Mouse (Mus musculus): Measurements from ENCODE around the gene Zmynd19. TPM values are rescaled to one million over a fixed set of nuclear protein-coding genes. Genes with fewer than 3 reads are reported as not detected.

Gene Zmynd19
- polyA plus RNA-seq, 1 experiment = 7.6 TPM

DNA sequence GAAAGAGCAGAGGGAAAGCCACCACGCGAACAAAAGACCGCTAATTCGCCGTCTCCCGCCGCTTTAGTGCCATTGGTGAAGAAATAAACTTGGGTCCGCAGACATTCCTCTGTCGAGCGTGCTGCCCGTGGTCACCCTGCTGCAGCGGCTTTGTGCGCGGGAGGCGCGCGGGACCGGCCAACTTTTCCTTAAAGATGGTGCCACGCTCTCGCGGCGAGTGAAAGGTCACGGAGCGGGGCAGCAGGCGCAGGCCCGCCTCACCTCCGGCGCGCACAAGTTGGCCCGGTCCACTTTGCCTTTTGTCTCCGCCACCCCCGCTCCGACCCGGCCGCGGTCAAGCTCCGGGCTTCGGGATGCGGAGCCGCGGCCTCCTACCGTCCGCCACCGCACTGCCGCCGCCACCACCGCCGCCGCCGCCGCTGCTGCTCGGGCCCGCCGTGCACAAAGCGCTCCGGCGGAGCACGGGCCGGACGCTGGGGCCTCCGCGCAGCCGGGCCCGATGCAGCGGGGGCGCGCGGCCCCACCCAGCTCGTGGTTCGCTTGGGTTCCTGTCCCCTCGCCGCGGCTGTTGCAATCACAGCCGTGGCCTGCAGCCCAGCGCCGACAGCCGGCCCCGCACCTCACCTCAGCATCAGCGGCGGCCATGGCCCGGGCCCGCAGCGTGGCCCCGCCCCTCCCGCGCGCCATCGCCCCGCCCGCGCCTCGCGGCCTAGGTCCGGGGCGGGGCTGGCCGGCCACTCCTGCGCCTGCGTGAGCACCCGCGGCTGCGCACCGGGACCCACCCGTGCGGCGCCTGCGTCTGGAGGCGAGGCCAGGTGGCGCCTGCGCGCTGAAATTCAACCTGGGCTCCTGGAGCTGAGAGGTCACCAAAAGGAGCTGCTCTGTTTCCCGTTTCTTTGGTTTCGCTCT is 30.4 kb upstream of the Zmynd19 start, which contains the start of gene Ehmt1:
TSS of gene Ehmt1 (minus strand) at position 685 of the 909 bp plus-strand sequence.
- no peak for TF ChIP-seq CTCF (IDR thresholded peaks at IDR 0.05; ENCODE audit: low read depth, low read length)
- TF ChIP-seq POLR2A (IDR thresholded peaks at IDR 0.05; ENCODE audit: borderline replicate concordance, low read depth, low read length) = no peak
- Histone ChIP-seq H3K4me1 (ENCODE audit: control insufficient read depth, insufficient read depth, low read length) (peaks cover 6% of the 10 kb centered on the region), H3K4me3 (ENCODE audit: insufficient read depth, low read length) (peak within 1 kb of the TSS; percentile 95), H3K27ac (ENCODE audit: insufficient read depth, low read depth, low read length) (peak within 1 kb of the TSS; percentile 58)

DNA sequence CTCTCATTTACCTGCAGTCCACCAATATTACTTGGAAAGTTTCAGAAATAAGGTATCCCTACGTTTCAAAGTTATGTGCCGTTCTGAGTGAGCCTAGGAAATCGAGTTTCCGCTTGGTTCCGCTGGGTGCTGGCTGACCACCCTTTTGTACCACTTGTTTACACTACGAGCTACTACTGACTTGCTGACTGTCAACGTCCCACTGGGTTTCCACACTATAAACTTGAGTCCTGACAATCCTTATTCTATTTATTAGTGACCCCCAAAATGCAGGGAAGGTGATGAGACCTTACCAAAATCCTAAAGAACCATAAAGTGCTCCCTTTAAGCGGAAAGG is 29.8 kb upstream of the Zmynd19 start:
- TF ChIP-seq CTCF (IDR thresholded peaks at IDR 0.05; ENCODE audit: low read depth, low read length) = no peak
- TF ChIP-seq POLR2A (IDR thresholded peaks at IDR 0.05; ENCODE audit: borderline replicate concordance, low read depth, low read length) = no peak
- H3K4me3 ChIP-seq (ENCODE audit: insufficient read depth, low read length) = peak overlapping the region; percentile 95
- H3K4me1 ChIP-seq (ENCODE audit: control insufficient read depth, insufficient read depth, low read length) = peaks cover 6% of the 10 kb centered on the region
- H3K27ac ChIP-seq (ENCODE audit: insufficient read depth, low read depth, low read length) = peak overlapping the region; percentile 34

DNA sequence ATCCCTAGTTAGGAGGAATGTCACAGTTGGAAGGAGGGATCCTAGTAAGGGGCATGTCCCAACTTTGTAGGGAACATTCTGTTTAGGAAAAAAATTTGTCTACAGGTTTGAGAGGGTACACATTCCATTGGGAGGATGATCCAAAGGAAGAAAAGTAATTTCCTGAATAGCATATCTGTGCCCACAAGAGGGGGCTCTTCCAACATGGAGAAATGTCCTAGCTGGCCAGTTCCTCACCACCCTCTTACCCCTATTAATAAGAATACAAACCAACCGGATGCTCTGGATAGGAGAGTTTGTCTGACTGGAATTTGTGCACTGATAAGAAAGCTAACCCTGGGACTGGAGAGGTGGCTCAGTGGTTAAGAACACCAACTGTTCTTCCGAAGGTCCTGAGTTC is 26.0 kb upstream of the Zmynd19 start:
- no peak for TF ChIP-seq CTCF (IDR thresholded peaks at IDR 0.05; ENCODE audit: low read depth, low read length)
- no peak for TF ChIP-seq POLR2A (IDR thresholded peaks at IDR 0.05; ENCODE audit: borderline replicate concordance, low read depth, low read length)
- H3K4me3 ChIP-seq (ENCODE audit: insufficient read depth, low read length) = no peak overlapping the region
- H3K4me1 ChIP-seq (ENCODE audit: control insufficient read depth, insufficient read depth, low read length) = peaks cover 20% of the 10 kb centered on the region
- H3K27ac ChIP-seq (ENCODE audit: insufficient read depth, low read depth, low read length) = no peak overlapping the region

DNA sequence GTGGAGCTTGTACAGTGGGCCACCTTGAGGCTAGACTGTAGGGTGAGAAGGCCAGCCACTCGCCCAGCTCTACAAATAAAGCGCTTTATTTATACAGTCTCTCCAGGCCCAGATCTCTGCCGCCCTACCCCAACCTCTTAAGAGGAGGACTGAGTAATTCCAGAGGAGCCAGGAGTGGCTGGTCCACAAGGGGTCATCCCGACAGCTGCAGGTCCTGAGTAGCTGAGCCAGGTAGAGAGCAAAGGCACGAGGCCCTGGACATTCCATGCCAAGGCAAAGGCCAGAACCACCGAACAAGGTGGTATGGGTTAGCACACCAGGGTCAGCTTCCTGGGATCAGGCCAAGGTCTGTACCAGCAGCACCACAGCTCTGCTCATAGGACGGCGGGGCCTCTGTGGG is 24.3 kb upstream of the Zmynd19 start:
- H3K4me1 ChIP-seq (ENCODE audit: control insufficient read depth, insufficient read depth, low read length) = peaks cover 21% of the 10 kb centered on the region
- no peak overlapping the region for H3K27ac ChIP-seq (ENCODE audit: insufficient read depth, low read depth, low read length)
- TF ChIP-seq POLR2A (IDR thresholded peaks at IDR 0.05; ENCODE audit: borderline replicate concordance, low read depth, low read length) (no peak), CTCF (IDR thresholded peaks at IDR 0.05; ENCODE audit: low read depth, low read length) (no peak)
- H3K4me3 ChIP-seq (ENCODE audit: insufficient read depth, low read length) = no peak overlapping the region

DNA sequence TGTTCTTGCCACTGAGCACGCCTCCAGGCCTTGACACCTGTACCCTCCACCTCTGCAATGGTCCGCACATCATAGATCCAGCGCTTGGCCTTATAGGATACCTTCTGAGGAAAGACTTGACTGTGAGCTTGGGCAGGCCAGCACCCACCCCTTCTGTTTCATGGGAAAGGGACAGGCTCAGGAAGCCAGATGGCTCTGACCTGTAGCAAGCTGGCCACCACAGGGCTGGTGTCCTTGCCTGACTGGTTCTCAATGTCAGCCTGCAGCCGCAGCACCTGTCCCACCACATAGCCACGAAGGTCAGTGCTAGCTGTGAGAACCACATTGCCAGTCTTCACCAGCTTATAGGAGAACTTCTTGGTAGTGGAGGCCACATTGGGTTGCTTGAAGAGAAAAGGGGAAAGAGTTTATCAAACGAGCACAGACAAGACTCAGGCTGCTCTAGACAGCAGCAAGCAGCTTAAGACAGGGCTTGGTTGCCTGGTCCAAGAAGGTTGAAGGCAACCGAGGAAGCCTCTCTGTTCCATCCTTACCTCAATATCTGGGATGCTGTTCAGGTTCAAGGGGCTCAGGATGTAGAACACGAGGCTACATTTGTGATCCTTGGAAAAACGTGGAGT is 23.1 kb upstream of the Zmynd19 start:
- TF ChIP-seq CTCF (IDR thresholded peaks at IDR 0.05; ENCODE audit: low read depth, low read length) (no peak), POLR2A (IDR thresholded peaks at IDR 0.05; ENCODE audit: borderline replicate concordance, low read depth, low read length) (no peak)
- no peak overlapping the region for H3K4me3 ChIP-seq (ENCODE audit: insufficient read depth, low read length)
- peaks cover 21% of the 10 kb centered on the region for H3K4me1 ChIP-seq (ENCODE audit: control insufficient read depth, insufficient read depth, low read length)
- peak overlapping the region; percentile 7; the same call in 1 of the 2 replicates for H3K27ac ChIP-seq (ENCODE audit: insufficient read depth, low read depth, low read length)

DNA sequence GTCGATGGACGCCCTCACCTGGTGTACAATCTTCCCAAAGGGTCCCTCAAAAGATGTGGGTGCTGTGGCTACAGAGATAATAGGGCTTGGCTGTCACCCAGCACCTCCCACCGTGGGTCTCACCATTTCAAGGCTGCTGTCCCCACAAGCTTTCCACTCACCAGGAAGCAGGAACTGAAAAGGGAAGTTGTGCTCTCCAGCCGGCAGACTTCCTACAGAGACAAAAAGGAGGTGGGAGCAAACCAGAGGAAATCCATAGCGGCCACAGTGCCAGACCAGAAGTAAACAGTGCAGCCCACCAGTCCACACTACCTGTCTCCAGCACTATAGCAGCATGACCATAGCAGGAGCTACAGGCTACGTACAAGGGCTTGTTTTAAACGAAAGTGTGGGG is 22.6 kb upstream of the Zmynd19 start:
- peak overlapping the region; percentile 63 for H3K27ac ChIP-seq (ENCODE audit: insufficient read depth, low read depth, low read length)
- H3K4me3 ChIP-seq (ENCODE audit: insufficient read depth, low read length) = no peak overlapping the region
- H3K4me1 ChIP-seq (ENCODE audit: control insufficient read depth, insufficient read depth, low read length) = peaks cover 21% of the 10 kb centered on the region
- no peak for TF ChIP-seq POLR2A (IDR thresholded peaks at IDR 0.05; ENCODE audit: borderline replicate concordance, low read depth, low read length)
- no peak for TF ChIP-seq CTCF (IDR thresholded peaks at IDR 0.05; ENCODE audit: low read depth, low read length)

DNA sequence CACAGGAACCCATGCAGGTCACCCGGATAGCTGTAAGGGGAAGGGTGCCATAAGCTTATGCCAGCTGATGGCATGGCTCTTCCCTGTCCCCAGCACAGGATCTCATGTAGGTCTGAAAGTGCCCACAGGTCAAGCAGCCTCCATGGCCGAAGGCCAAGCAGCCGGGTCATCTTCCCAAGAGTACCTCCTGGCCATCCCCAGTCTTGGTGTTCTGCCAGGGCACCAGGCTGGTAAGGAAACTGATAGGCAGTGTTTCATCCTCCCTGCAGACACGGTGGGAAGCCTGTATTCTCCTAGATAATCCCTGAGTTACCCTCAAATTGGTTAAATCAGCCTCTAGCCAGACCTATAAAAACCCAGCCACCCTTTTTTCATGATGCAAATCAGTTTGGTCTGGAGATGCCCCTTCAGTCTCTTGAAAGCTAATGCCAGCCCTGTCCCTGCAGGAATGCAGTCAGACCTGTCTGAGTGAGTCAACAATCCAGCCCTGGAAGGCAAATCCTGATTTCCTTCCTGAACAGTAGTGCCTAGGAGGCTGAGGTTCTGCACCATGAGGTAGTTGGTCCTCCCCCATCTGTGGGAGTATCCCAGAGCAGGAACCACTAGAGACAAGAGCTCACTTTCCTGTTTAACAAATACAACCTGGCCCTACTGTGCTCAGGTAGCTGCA is 21.6 kb upstream of the Zmynd19 start:
- TF ChIP-seq CTCF (IDR thresholded peaks at IDR 0.05; ENCODE audit: low read depth, low read length) (no peak), POLR2A (IDR thresholded peaks at IDR 0.05; ENCODE audit: borderline replicate concordance, low read depth, low read length) (no peak)

DNA sequence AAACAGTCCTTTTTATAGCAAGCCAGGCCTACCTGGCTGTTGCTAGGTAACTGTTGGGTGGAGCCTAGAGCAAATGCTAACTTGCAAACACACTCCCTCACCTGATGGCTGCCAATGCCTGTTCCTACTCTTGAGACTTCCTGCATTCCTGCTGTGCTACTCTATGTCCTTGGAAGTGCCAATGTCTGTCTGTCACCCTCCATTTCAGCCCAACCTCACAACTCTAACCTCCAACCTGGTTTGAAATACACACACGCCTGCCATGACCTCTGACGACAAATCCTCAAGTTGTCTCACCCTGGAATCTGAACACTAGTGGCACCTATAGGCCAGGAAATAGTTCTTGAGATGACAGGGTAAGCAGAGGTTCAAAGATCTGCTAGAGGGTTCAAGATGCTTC is 20.5 kb upstream of the Zmynd19 start:
- TF ChIP-seq CTCF (IDR thresholded peaks at IDR 0.05; ENCODE audit: low read depth, low read length) = no peak
- Histone ChIP-seq H3K27ac (ENCODE audit: insufficient read depth, low read depth, low read length) (no peak overlapping the region), H3K4me1 (ENCODE audit: control insufficient read depth, insufficient read depth, low read length) (peaks cover 29% of the 10 kb centered on the region), H3K4me3 (ENCODE audit: insufficient read depth, low read length) (no peak overlapping the region)

More for the DNA sequence above, 21.6 kb upstream of the Zmynd19 start:
- Histone ChIP-seq H3K4me1 (ENCODE audit: control insufficient read depth, insufficient read depth, low read length) (peaks cover 21% of the 10 kb centered on the region), H3K27ac (ENCODE audit: insufficient read depth, low read depth, low read length) (peak overlapping the region; percentile 63; the same call in 1 of the 2 replicates), H3K4me3 (ENCODE audit: insufficient read depth, low read length) (no peak overlapping the region)

DNA sequence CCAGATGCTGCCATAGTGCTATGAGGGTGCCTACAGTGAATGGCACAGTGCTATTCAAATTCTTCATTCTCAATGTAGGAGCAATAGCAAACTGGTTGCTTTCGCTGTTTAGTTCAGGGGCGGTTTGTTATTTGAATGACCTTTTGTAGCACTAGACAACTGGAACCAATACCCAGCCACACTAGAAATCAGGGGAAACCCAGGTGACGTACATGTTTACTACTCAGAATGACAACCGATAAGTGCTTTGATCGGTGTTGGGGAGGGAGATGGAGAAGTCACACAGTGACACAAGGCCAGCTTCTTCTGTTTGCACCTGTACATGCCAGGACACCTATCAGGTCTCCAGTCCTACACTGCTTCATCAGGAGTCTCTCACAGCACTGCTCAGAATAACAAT is 20.0 kb upstream of the Zmynd19 start:
- Histone ChIP-seq H3K4me1 (ENCODE audit: control insufficient read depth, insufficient read depth, low read length) (peaks cover 29% of the 10 kb centered on the region), H3K4me3 (ENCODE audit: insufficient read depth, low read length) (no peak overlapping the region), H3K27ac (ENCODE audit: insufficient read depth, low read depth, low read length) (no peak overlapping the region)
- TF ChIP-seq POLR2A (IDR thresholded peaks at IDR 0.05; ENCODE audit: borderline replicate concordance, low read depth, low read length) (no peak), CTCF (IDR thresholded peaks at IDR 0.05; ENCODE audit: low read depth, low read length) (no peak)

All from bone marrow macrophage, adult 2 months (primary cell).